Mouse (Mus musculus) leukemia stem cell, adult 10-12 weeks (primary cell): ENCODE measurements around the gene Zfp72. TPM values are rescaled to one million over a fixed set of nuclear protein-coding genes. Genes with fewer than 3 reads are reported as not detected.

Source experiments
- polyA plus RNA-seq: library from polyadenylated mRNA; stranded (reverse); fragments of >175 nt; gene quantifications from 2 replicates; pipeline ENCODE4 v1.2.3, GENCODE M21; 2012; ENCODE audit warnings: low replicate concordance

Zfp72 gene
- polyA plus RNA-seq = not detected in 2 replicates

DNA sequence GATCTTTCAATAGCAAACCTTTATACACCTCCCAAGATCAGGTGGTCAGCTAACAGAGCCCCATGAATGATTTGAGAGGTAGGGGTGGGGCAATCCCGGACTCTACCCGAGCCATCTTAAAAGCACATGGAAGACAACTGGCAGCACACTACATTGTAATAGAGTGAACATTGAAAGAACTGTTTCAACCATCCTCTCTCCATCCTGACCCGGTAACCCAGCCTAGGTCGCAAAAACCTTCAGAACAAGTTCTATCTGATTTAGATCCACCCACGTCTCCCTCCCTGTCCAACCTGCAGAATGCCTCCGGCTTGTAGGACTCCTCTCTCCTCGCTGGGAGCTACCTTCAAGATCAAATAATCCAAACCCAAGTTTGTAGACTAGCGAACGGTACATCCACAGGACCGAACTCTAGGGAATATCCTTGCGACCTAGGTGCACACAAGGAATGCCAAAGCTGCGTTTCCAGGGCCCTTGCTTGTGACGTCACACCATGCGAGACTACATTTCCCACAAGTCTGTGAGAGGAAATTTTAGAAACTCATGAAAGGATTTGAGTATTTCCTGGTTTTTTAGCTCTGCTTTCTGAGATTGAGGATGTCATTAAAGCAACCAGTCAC is at the start of gene Zfp72:
TSS of gene Zfp72 (minus strand) at position 466 of the 620 bp plus-strand sequence.

DNA sequence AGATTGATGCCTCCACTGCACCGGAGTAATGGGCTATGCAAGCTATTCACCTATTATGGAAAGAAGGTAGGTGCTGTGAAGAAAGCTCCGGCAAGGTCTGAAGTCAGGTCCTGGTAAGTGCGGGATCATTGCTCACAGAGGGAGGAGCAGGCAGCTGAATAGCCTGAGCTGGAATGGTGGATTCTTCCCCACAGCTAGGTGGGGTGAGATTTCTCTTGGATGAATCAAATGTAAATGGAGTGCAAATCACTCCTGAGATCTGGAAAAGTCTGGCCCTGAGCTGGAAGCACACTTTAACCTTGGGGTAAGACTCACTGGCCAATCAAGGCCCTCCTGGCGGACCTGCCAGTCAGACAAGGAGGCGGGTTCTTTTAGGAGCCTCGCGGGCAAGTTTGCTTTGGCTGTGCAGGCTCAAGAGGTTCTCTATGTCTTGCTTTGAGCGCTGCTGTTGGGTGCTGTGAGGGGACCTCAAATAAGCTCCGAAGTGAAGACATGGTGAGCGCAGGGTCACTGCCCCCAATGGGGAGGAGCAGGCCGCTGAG is 8.7 kb upstream of the Zfp72 start, which contains the start of gene Ftl1-ps1:
TSS of gene Ftl1-ps1 (plus strand) at position 397 of the 542 bp plus-strand sequence.

DNA sequence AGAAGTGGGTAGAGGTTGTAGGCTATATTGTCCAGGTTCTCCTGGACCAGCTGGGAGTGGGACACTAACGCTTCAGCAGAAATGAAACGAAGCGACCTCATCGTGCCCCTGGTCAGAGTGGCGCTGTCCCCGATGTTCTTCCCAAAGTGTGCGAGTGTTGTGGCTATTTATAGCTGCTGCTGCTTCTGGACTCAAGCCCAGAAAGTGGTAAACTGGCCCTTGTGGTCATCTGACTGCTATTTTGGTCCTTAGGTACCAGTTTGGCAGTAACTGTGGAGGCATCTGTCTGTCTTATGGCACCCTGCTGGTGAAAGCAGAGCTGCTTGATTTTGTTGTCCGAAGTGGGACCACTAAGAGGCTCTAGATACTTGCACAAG is 26.8 kb downstream of the Zfp72 start, which contains the start of gene Lrrc14b:
TSS of gene Lrrc14b (minus strand) at position 147 of the 377 bp plus-strand sequence.

DNA sequence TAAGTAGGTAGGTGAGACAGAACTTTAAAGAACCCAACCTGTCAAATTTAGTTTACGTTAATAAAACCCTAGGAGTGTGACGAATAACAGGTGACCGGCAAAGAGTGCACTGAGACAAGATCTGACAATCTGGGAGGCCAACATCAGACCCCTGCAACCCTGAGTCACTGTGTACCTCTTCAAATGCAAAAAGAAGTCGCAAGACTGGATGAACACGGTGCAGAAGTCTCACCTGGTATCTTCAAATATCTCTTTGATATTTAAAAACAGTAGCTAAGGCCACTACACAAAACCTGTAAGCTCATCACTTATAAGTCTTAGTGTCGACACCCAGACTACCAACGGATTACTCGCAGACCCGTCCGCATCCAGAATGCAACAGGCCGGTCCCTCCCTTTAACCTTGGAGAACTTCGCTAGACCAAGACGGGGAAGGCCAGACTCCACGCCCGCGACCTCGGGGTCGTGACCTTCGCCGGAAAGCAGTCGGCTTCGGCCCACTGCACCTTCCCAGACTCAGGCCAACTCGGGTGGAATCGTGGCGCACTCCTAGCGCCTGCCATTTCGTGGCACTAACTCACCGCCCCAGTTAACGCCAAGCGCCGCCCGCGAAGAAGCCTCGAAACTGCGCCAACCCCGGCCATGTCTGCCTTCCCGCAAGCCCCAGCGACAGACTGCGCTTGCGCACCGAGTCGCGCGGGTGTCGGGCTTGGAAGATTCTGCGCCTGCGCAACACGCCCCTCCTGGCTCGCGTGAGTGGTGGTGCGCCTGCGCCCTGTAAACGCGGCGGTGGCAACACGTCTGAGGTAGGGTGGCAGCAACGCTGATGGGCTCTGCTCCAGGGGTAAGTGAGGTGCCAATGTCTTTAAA is 40.8 kb downstream of the Zfp72 start, which contains the start of the genes Sdha and Ccdc127:
TSS of gene Sdha (minus strand) at position 715 of the 869 bp plus-strand sequence.
TSS of gene Ccdc127 (plus strand) at position 744 of the 869 bp plus-strand sequence.

Other genes with a start within 250 kb of the Zfp72 start
- 2.5 and 20.3 TPM in 2 replicates for gene Exoc3, start 182.1 kb downstream of the Zfp72 start, polyA plus RNA-seq
- gene Ahrr, start 98.5 kb downstream of the Zfp72 start, polyA plus RNA-seq = not detected in 2 replicates
- gene Pdcd6, start 73.3 kb downstream of the Zfp72 start, polyA plus RNA-seq = 25.7 and 26.3 TPM in 2 replicates
- 13.1 and 15.0 TPM in 2 replicates for gene Sdha, start 40.6 kb downstream of the Zfp72 start, polyA plus RNA-seq
- 0.34 and 0.46 TPM in 2 replicates for gene Ccdc127, start 40.5 kb downstream of the Zfp72 start, polyA plus RNA-seq
- gene Lrrc14b, start 26.8 kb downstream of the Zfp72 start, polyA plus RNA-seq = not detected in 2 replicates
- gene Ftl1-ps1, start 8.9 kb upstream of the Zfp72 start, polyA plus RNA-seq = 13.1 and 18.0 TPM in 2 replicates
- gene Zfp825, start 103.2 kb upstream of the Zfp72 start, polyA plus RNA-seq = 0.51 TPM in 1 of 2 replicates, not detected in the other
- 0.90 and 1.2 TPM in 2 replicates for gene Erap1, start 248.7 kb upstream of the Zfp72 start, polyA plus RNA-seq